Mouse (Mus musculus) spleen, postnatal 10 days (tissue): ENCODE data around the gene Lrrtm3.

ENCODE experiments used
- DNase-seq, 2 experiments: peaks; one replicate each; pipeline ENCODE4 v3.0.0; 2021 to 2022; ENCODE audit warnings: low spot score in 2 of 2

Gene Lrrtm3

GRCm38 (mm10) chr10:64041892-64042291, 48.2 kb downstream of the Lrrtm3 start:
- DNase-seq: no peak

- DNase-seq: no peak
Measured at GRCm38 (mm10) chr10:64041218-64041617, 48.9 kb downstream of the Lrrtm3 start.

GRCm38 (mm10) chr10:64039760-64040535, 50.1 kb downstream of the Lrrtm3 start:
- no peak for DNase-seq

- no peak for DNase-seq
Measured at GRCm38 (mm10) chr10:64030901-64031300, 59.2 kb downstream of the Lrrtm3 start.

- no peak for DNase-seq
Measured at GRCm38 (mm10) chr10:64023340-64023739, 66.7 kb downstream of the Lrrtm3 start.

- DNase-seq: no peak
Measured at GRCm38 (mm10) chr10:64020347-64020746, 69.7 kb downstream of the Lrrtm3 start.

- DNase-seq: no peak
Measured at GRCm38 (mm10) chr10:64001996-64002395, 88.1 kb downstream of the Lrrtm3 start.

GRCm38 (mm10) chr10:64001531-64001930, 88.5 kb downstream of the Lrrtm3 start:
- no peak for DNase-seq

GRCm38 (mm10) chr10:63994251-63994650, 95.8 kb downstream of the Lrrtm3 start:
- no peak for DNase-seq

GRCm38 (mm10) chr10:63985576-63985975, 104.5 kb downstream of the Lrrtm3 start:
- no peak for DNase-seq

- DNase-seq: no peak
Measured at GRCm38 (mm10) chr10:63979410-63979809, 110.7 kb downstream of the Lrrtm3 start.

GRCm38 (mm10) chr10:63978969-63979368, 111.1 kb downstream of the Lrrtm3 start:
- DNase-seq: no peak

GRCm38 (mm10) chr10:63978535-63978934, 111.5 kb downstream of the Lrrtm3 start:
- DNase-seq: no peak

GRCm38 (mm10) chr10:63978101-63978500, 112.0 kb downstream of the Lrrtm3 start:
- no peak for DNase-seq

GRCm38 (mm10) chr10:63972300-63972699, 117.8 kb downstream of the Lrrtm3 start:
- no peak for DNase-seq

GRCm38 (mm10) chr10:63954308-63954930, 135.7 kb downstream of the Lrrtm3 start:
- no peak for DNase-seq

GRCm38 (mm10) chr10:63951481-63951880, 138.6 kb downstream of the Lrrtm3 start:
- DNase-seq: no peak

GRCm38 (mm10) chr10:63950867-63951266, 139.2 kb downstream of the Lrrtm3 start:
- no peak for DNase-seq

GRCm38 (mm10) chr10:63947266-63947665, 142.8 kb downstream of the Lrrtm3 start:
- DNase-seq: no peak

GRCm38 (mm10) chr10:63945534-63945933, 144.5 kb downstream of the Lrrtm3 start:
- no peak for DNase-seq

GRCm38 (mm10) chr10:63933946-63934345, 156.1 kb downstream of the Lrrtm3 start:
- DNase-seq: no peak

- no peak for DNase-seq
Measured at GRCm38 (mm10) chr10:63927334-63927733, 162.7 kb downstream of the Lrrtm3 start, which contains the start of gene Gm10118. Gene Gm10118, minus strand, starts transcription at chr10:63927434.

GRCm38 (mm10) chr10:63908878-63909277, 181.2 kb downstream of the Lrrtm3 start:
- DNase-seq: no peak
